Mouse (Mus musculus): ENCODE results near the gene Trpm7.

- TF ChIP-seq CTCF (IDR thresholded peaks at IDR 0.05 in 2 of 3, conservative IDR thresholded peaks at IDR 0.05 in 1 of 3; ENCODE audit: control insufficient read depth in 1 of 3, insufficient read depth in 1 of 3, low read depth in 2 of 3, low read length in 3 of 3, poor library complexity in 1 of 3, severe bottlenecking in 1 of 3) (no peak), E2F4 (IDR thresholded peaks at IDR 0.05; ENCODE audit: borderline replicate concordance, low read depth, low read length) (no peak), POLR2A (IDR thresholded peaks at IDR 0.05; ENCODE audit: control insufficient read depth in 1 of 2, insufficient read depth in 1 of 2, low read depth in 1 of 2, low read length in 2 of 2, poor library complexity in 1 of 2) (no peak), CHD1 (IDR thresholded peaks at IDR 0.05; ENCODE audit: low read depth, low read length) (no peak), POLR2AphosphoS5 (IDR thresholded peaks at IDR 0.05; ENCODE audit: borderline replicate concordance, low read depth, low read length) (no peak)
Observed at GRCm38 (mm10) chr2:126743389-126743788, 132.6 kb downstream of the Trpm7 start.

Data from MEL (cell line).